Mouse (Mus musculus) CH12.LX (cell line): Measurements from ENCODE around the gene Lbh.

Experiments used
- EP300 ChIP-seq: IDR thresholded peaks from 2 replicates; pipeline ENCODE4 v1.6.1; 2011; ENCODE audit warnings: low read length, improper control_type of control experiment
- IRF4 ChIP-seq: IDR thresholded peaks from 2 replicates; pipeline ENCODE4 v1.6.1; 2014; ENCODE audit warnings: low read depth, mild to moderate bottlenecking, inconsistent platforms, low read length, improper control_type of control experiment
- POLR2A ChIP-seq: IDR thresholded peaks from 2 replicates; pipeline ENCODE4 v1.6.1; 2011; ENCODE audit warnings: low read depth, mild to moderate bottlenecking, improper control_type of control experiment, low read length
- ZMIZ1 ChIP-seq: IDR thresholded peaks from 2 replicates; pipeline ENCODE4 v1.6.1; 2012; ENCODE audit warnings: low read depth, mild to moderate bottlenecking, inconsistent platforms, low read length, improper control_type of control experiment

DNA sequence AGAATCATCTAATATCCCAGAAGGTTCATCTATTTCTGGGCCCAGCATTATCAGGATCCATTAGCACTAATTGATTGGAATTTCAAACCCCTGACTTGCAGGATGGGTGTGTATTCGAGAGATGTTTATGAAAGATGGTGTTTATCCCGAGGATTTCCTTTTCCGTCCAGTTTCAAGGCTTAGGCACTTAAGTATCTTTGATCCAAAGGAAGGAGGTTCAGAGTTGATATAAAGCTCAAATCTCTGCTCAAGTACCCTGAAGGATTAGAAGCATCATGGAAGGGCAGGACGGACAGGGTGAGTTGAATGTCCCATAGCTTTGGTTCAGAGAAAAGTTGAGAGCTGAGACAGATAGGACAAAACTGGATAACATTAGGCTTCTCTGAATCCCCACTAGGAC, 15.0 kb downstream of the Lbh start:
- TF ChIP-seq ZMIZ1 (no peak), EP300 (no peak), IRF4 (no peak), POLR2A (no peak)
